Mouse (Mus musculus): ENCODE results near the gene Ppm1m.

The Ppm1m gene

GRCm38 (mm10) chr9:106199535-106200272, at the start of gene Ppm1m:
Ppm1m (minus strand) TSS chr9:106199746.
- DNase-seq (ENCODE audit: low read depth, low spot score) = no peak

GRCm38 (mm10) chr9:106242813-106243488, 43.4 kb upstream of the Ppm1m start:
- DNase-seq (ENCODE audit: low read depth, low spot score) = no peak

DNA sequence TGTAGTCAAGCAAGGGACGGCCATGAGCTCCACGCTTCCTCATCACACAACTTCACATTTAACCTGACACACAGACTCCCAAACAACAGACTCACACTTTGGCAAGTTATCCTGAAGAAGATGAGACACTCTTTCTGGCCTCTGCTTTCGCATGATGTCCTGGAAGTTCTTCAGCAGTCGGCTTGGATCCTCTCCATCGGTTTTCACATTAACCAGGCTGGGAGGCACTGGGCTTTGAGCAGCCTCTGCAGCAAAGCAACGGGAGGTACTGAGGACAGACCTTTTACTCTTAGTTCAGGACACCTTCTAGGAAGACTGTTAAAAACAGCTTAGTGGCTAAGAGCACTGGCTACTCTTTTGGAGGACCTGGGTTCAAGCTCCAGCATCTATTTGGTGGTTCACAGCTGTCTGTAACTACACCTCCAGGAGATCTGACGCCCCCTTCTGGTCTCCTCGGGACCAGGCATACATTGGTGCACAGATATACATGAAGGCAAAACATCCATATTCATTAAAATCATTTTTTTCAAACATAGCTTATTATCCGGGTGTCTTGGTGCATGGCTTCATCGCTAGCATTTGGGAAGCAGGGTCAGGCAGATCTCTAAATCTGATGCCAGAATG, 42.1 kb upstream of the Ppm1m start:
- no peak for DNase-seq (ENCODE audit: low read depth, low spot score)

DNA sequence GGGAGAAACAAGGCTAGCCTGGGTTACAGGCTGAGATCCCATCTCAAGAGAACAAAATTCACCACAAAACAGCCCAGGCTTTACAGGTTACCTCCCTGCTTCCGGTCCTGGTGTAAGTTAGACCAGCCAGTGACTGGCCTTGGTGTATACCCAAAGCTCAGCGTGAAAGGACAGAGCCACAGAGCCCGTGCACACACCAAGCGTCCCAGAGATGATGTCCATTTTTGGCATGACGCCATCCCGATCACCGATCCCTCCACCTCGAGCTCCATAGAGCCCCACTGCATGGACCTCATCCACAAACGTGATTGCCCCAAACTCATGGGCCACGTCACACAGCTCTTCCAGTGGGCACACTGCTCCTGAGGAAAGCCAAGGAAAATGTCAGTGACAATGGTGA, 38.3 kb upstream of the Ppm1m start:
- DNase-seq (ENCODE audit: low read depth, low spot score) = no peak

GRCm38 (mm10) chr9:106237401-106237800, 37.9 kb upstream of the Ppm1m start:
- DNase-seq (ENCODE audit: low read depth, low spot score) = no peak

GRCm38 (mm10) chr9:106236818-106237211, 37.3 kb upstream of the Ppm1m start:
- peak; percentile 38 for DNase-seq (ENCODE audit: low read depth, low spot score)

DNA sequence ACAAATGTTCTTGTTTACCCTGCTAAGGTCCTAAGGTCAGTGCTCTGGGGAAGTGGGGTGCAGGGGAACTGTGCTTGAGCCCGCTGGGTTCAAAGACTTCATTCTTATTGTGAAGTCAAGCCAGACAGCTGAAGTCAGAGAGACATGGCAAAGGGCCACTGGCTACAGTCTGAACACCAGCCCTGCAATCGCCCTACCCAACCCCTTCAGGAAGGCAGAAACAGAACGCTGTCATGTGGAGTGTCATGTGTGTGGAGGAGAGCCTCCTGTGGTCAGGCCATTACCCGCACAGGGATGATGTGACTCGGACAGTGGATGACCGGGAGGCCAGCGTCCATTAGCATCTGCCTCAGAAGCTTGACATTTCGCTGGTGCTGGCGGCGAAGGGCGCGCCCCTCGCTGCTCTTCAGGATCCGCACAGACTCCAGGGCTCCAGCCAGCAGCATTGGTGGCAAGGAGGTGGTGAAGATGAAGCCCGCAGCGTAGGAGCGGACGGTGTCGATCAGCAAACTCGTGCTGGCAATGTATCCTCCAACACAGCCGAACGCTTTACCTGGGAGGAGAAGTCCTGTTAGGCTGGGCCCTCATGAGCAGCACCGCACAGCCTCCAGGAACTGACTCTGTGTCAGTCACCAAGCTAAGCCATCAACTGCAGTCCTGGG, 36.7 kb upstream of the Ppm1m start:
- DNase-seq (ENCODE audit: low read depth, low spot score) = no peak

- DNase-seq (ENCODE audit: low read depth, low spot score) = no peak
These were observed 35.8 kb upstream of the Ppm1m start for GRCm38 (mm10) chr9:106235194-106235830.

GRCm38 (mm10) chr9:106233953-106234352, 34.4 kb upstream of the Ppm1m start:
- DNase-seq (ENCODE audit: low read depth, low spot score) = no peak

- no peak for DNase-seq (ENCODE audit: low read depth, low spot score)
These were observed 33.4 kb upstream of the Ppm1m start for GRCm38 (mm10) chr9:106232956-106233355.

GRCm38 (mm10) chr9:106231816-106232215, 32.3 kb upstream of the Ppm1m start:
- DNase-seq (ENCODE audit: low read depth, low spot score) = no peak

DNA sequence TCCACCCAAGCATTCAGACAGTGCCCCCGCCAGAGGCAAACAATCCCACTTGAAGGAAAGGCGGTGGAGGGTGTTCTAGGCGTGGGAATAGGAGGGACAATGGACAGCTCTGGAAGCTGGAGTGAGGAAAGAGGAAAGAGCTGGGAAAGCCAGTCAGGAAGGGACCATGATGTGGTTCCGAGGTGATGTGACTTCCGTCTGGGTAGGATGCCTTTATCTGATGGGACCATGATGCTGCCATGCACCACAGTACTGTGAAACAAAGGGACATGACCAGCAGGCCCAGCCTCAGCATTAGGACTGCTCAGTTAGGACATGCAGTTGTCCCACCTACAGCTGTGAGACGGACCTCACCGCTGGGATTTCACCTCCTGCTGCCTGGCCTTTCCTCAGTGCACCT, 31.7 kb upstream of the Ppm1m start:
- no peak for DNase-seq (ENCODE audit: low read depth, low spot score)

- no peak for DNase-seq (ENCODE audit: low read depth, low spot score)
These were observed 31.2 kb upstream of the Ppm1m start for GRCm38 (mm10) chr9:106230734-106231106.

- no peak for DNase-seq (ENCODE audit: low read depth, low spot score)
These were observed 30.6 kb upstream of the Ppm1m start for GRCm38 (mm10) chr9:106230051-106230733.

DNA sequence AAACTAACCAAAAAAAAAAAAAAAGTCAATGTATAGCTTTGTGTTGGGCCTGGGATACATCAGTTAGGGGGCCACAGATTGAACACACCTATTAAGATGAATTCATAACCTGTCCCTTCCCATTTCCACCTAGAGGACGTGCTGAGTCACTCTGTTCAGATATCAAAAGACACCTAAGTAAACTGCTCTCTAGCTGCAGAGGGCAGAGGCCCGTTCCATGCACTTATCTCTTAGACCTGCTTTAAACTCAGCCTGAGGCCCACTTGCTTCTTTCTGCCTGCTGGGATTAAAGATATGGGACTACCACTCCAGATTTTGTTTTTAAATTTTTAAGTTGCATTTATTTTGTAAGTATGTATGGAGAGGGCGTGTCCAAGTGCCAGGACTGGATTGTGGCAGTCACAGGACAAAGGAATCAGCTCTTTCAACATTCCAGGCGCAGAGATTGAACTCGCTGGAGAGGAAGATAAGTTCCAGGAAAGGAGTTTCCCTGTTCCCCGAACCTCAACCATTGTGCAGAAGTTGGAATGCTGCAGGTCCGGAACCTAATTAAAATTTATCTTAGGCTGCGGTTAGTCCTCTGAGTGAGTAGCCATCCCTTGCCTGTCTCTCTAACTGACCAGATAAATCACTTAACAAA, 28.4 kb upstream of the Ppm1m start:
- no peak for DNase-seq (ENCODE audit: low read depth, low spot score)

DNA sequence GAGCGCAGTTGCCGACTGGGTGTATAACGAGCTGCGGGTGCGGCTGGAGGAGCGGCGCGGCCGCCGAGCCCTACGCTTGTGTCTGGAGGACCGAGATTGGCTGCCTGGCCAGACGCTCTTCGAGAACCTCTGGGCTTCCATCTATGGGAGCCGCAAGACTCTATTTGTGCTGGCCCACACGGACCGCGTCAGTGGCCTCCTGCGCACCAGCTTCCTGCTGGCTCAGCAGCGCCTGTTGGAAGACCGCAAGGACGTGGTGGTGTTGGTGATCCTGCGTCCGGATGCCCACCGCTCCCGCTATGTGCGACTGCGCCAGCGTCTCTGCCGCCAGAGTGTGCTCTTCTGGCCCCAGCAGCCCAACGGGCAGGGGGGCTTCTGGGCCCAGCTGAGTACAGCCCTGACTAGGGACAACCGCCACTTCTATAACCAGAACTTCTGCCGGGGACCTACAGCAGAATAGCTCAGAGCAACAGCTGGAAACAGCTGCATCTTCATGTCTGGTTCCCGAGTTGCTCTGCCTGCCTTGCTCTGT, 26.7 kb upstream of the Ppm1m start:
- no peak for DNase-seq (ENCODE audit: low read depth, low spot score)

GRCm38 (mm10) chr9:106225469-106226150, 26.1 kb upstream of the Ppm1m start:
- DNase-seq (ENCODE audit: low read depth, low spot score) = no peak

GRCm38 (mm10) chr9:106222994-106223393, 23.4 kb upstream of the Ppm1m start:
- DNase-seq (ENCODE audit: low read depth, low spot score) = no peak

DNA sequence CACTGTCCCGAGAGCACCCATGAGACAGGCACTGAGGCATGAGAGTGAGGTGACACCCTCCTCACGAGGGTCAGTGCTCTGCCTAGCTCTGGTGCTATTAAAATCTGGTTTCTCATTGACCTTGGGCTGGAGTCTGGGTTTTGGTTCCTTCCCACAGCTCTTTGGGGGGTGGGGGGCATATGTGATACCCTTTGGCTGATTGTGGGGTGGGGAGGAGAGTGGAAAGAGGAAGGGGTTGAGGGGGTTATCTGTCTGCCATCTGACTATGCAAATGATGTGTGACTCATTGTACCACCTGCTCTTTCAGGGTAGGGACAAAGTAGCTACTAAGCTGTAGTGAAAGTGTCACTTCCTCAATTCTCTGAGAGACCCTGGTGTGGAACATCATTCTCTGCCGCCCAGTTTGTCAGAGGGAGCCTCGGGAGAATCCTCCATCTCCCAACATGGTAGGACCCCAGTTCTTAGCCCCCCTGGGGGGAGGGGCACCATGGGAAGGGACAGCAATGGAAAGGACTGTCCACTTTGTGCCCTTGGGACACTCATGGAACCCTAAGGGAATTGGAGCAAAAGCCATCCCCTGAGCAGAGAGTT, 22.8 kb upstream of the Ppm1m start, which contains the start of gene Tlr9:
TSS of gene Tlr9 (plus strand) at position 338 of the 591 bp plus-strand sequence.
- DNase-seq (ENCODE audit: low read depth, low spot score) = no peak

Data from 3T3-L1 (cell line).